Mouse (Mus musculus) left cerebral cortex, postnatal 14 days (tissue): ENCODE measurements around the gene Cnpy2. TPM values are rescaled to one million over a fixed set of nuclear protein-coding genes. Genes with fewer than 3 reads are reported as not detected.

Source experiments
- DNase-seq, 2 experiments: peaks; one replicate each; pipeline ENCODE4 v3.0.0; 2021 to 2022; ENCODE audit warnings: low spot score in 2 of 2, mixed read lengths in 1 of 2
- intact Hi-C: fragments of 180-260 bp; cut with DNase I; formaldehyde crosslinking; loops from one replicate; pipeline ENCODE4 v1.15.1; 2025
- total RNA-seq, 2 experiments: library from RNA; stranded (reverse); gene quantifications; 2 replicates each; pipeline ENCODE4 v1.2.3; 2021

Cnpy2 gene
- total RNA-seq, 2 experiments from 2014 or later = 65.9 to 68.9 TPM

GRCm38 (mm10) chr10:128344568-128345275 lies 22.5 kb downstream of the Cnpy2 start:
- DNase-seq = peak in 1 of 2 experiments; percentile 71
- intact Hi-C loops = no loop called here

GRCm38 (mm10) chr10:128347541-128347940 lies 25.3 kb downstream of the Cnpy2 start:
- intact Hi-C loops = no loop called here
- no peak for DNase-seq

GRCm38 (mm10) chr10:128358796-128359195 lies 36.5 kb downstream of the Cnpy2 start:
- intact Hi-C loops = no loop called here
- DNase-seq = peak; percentile 68 to 71

- intact Hi-C loops = no loop called here
- DNase-seq = no peak
These were observed 37.0 kb downstream of the Cnpy2 start for GRCm38 (mm10) chr10:128359226-128359625.

GRCm38 (mm10) chr10:128361836-128362235 lies 39.6 kb downstream of the Cnpy2 start:
- DNase-seq = no peak
- intact Hi-C loops = no loop called here

GRCm38 (mm10) chr10:128362568-128362967 lies 40.3 kb downstream of the Cnpy2 start:
- peak in 1 of 2 experiments; percentile 48 for DNase-seq
- intact Hi-C loops = no loop called here

GRCm38 (mm10) chr10:128367899-128368401 lies 45.7 kb downstream of the Cnpy2 start:
- DNase-seq = no peak
- intact Hi-C loops = loop anchor here (5.0 kb wide), 1 partner anchor 89 kb away; the partner anchor contains the start of gene Smarcc2

- peak; percentile 90 to 96 for DNase-seq
- intact Hi-C loops = loop anchor here (5.0 kb wide), 1 partner anchor 89 kb away; the partner anchor contains the start of gene Smarcc2
These were observed 46.4 kb downstream of the Cnpy2 start, which contains the start of gene Coq10a for GRCm38 (mm10) chr10:128368402-128369217. Coq10a (minus strand) TSS chr10:128368997.

GRCm38 (mm10) chr10:128369218-128369543 lies 46.9 kb downstream of the Cnpy2 start:
- no peak for DNase-seq
- intact Hi-C loops = loop anchor here (5.0 kb wide), 1 partner anchor 88 kb away; the partner anchor contains the start of gene Smarcc2

- intact Hi-C loops = loop anchor here (5.0 kb wide), 1 partner anchor 88 kb away; the partner anchor contains the start of gene Smarcc2
- no peak for DNase-seq
These were observed 47.3 kb downstream of the Cnpy2 start for GRCm38 (mm10) chr10:128369599-128369998.

GRCm38 (mm10) chr10:128370021-128370420 lies 47.8 kb downstream of the Cnpy2 start:
- DNase-seq = no peak
- intact Hi-C loops = loop anchor here (10.0 kb wide), 1 partner anchor 175 kb away; the partner anchor contains the start of genes Rpl41 and Zc3h10

GRCm38 (mm10) chr10:128370601-128371000 lies 48.3 kb downstream of the Cnpy2 start:
- intact Hi-C loops = loop anchor here (10.0 kb wide), 1 partner anchor 174 kb away; the partner anchor contains the start of genes Rpl41 and Zc3h10
- DNase-seq = no peak

GRCm38 (mm10) chr10:128372142-128372541 lies 49.9 kb downstream of the Cnpy2 start:
- intact Hi-C loops = loop anchor here (10.0 kb wide), 1 partner anchor 173 kb away; the partner anchor contains the start of genes Rpl41 and Zc3h10
- no peak for DNase-seq

- DNase-seq = no peak
- intact Hi-C loops = loop anchor here (10.0 kb wide), 1 partner anchor 172 kb away; the partner anchor contains the start of genes Rpl41 and Zc3h10
These were observed 50.9 kb downstream of the Cnpy2 start for GRCm38 (mm10) chr10:128372989-128373748.

GRCm38 (mm10) chr10:128374393-128374792 lies 52.1 kb downstream of the Cnpy2 start:
- intact Hi-C loops = loop anchor here (10.0 kb wide), 1 partner anchor 170 kb away; the partner anchor contains the start of genes Rpl41 and Zc3h10

GRCm38 (mm10) chr10:128376099-128376454 lies 53.8 kb downstream of the Cnpy2 start:
- intact Hi-C loops = loop anchor here (10.0 kb wide), 1 partner anchor 169 kb away; the partner anchor contains the start of genes Rpl41 and Zc3h10
- no peak for DNase-seq

More at GRCm38 (mm10) chr10:128374393-128374792, 52.1 kb downstream of the Cnpy2 start:
- DNase-seq = peak; percentile 9 to 47

- intact Hi-C loops = loop anchor here (10.0 kb wide), 1 partner anchor 168 kb away; the partner anchor contains the start of genes Rpl41 and Zc3h10
- peak in 1 of 2 experiments; percentile 80 for DNase-seq
These were observed 54.4 kb downstream of the Cnpy2 start, which contains the start of gene Ankrd52 for GRCm38 (mm10) chr10:128376455-128377211. Ankrd52 (plus strand) TSS chr10:128377115.
